Comparison of ENCODE assay signal across 8 mouse cellular contexts in the genomic region with DNA sequence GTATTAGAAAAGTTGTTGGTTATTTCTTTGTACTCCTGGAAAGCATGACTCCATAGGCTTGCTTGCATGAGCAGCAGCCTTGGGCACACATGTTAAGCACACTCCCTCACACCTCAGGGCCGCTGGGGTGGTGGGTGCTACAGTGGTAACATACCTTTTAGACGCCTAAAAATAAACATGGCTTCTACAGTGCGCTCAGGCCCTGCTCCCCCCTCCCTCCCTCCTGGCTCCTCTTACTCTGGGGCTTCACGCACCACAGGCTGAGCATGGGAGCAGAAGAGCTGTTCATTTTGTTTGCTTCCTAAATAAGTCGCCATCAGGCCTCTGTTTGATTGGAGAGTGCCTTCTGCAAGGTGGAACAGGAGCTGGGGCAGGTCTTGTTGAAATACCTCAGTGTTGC. TPM values are rescaled to one million over a fixed set of nuclear protein-coding genes. Genes with fewer than 3 reads are reported as not detected.
DNase-seq lines count a peak whose midpoint lies in the region; ATAC-seq and TF ChIP-seq lines count a peak whose summit lies in the region.

No protein-coding gene starts in this region.

- no peak for ATAC-seq in cerebellum, adult (ENCODE audit: insufficient number of reproducible peaks, low FRiP score, low TSS enrichment)
- ATAC-seq in forebrain, embryonic 14.5 days, result no peak
- ATAC-seq in limb, embryonic 12.5 days (ENCODE audit: insufficient number of reproducible peaks, insufficient read depth, low FRiP score, low TSS enrichment, low read depth), result no peak
- ATAC-seq in neural tube, embryonic 15.5 days (ENCODE audit: low FRiP score), result no peak

- peaks cover 35% of the 10 kb centered on the region for H3K4me1 ChIP-seq in E14TG2a.4 (replicated peaks; ENCODE audit: low read depth, low read length)
- H3K4me1 ChIP-seq in forebrain, embryonic 14.5 days (ENCODE audit: control insufficient read depth, insufficient read depth, low read length), result peaks cover 26% of the 10 kb centered on the region
- peaks cover 29% of the 10 kb centered on the region for H3K4me1 ChIP-seq in limb, embryonic 12.5 days (replicated peaks)
- H3K4me1 ChIP-seq in neural tube, embryonic 15.5 days, result peaks cover 44% of the 10 kb centered on the region

- no peak for TF ChIP-seq CTCF in E14TG2a.4 (conservative IDR thresholded peaks at IDR 0.05; ENCODE audit: low read length)

- peaks cover 37% of the 10 kb centered on the region for H3K9me3 ChIP-seq in E14TG2a.4 (ENCODE audit: low read length)
- H3K9me3 ChIP-seq in forebrain, embryonic 14.5 days (replicated peaks; ENCODE audit: control insufficient read depth, low read length), result no peaks in the 10 kb centered on the region
- H3K9me3 ChIP-seq in limb, embryonic 12.5 days, result no peaks in the 10 kb centered on the region
- H3K9me3 ChIP-seq in neural tube, embryonic 15.5 days (replicated peaks), result no peaks in the 10 kb centered on the region

- peak overlapping the region; percentile 91; the same call in 1 of the 2 replicates for H3K4me3 ChIP-seq in E14TG2a.4 (replicated peaks; ENCODE audit: low read length)
- H3K4me3 ChIP-seq in forebrain, embryonic 14.5 days (ENCODE audit: low read depth, low read length), result peak overlapping the region; percentile 100
- peak overlapping the region; percentile 100 for H3K4me3 ChIP-seq in limb, embryonic 12.5 days (replicated peaks)
- peak overlapping the region; percentile 71 for H3K4me3 ChIP-seq in neural tube, embryonic 15.5 days (replicated peaks)

- H3K27me3 ChIP-seq in E14TG2a.4 (ENCODE audit: insufficient read depth, low read length), result peaks cover 21% of the 10 kb centered on the region
- H3K27me3 ChIP-seq in forebrain, embryonic 14.5 days (replicated peaks; ENCODE audit: control insufficient read depth, insufficient read depth, low read length), result no peaks in the 10 kb centered on the region
- H3K27me3 ChIP-seq in limb, embryonic 12.5 days, result no peaks in the 10 kb centered on the region
- H3K27me3 ChIP-seq in neural tube, embryonic 15.5 days (replicated peaks), result no peaks in the 10 kb centered on the region

- H3K27ac ChIP-seq in forebrain, embryonic 14.5 days (ENCODE audit: low read depth, low read length), result no peak overlapping the region
- H3K27ac ChIP-seq in limb, embryonic 12.5 days, result peak overlapping the region; percentile 100; the same call in 1 of the 2 replicates
- peak overlapping the region; percentile 100 for H3K27ac ChIP-seq in neural tube, embryonic 15.5 days (replicated peaks)

- WGBS in forebrain, embryonic 14.5 days, result 12% methylated on average over 5 of the region's 5 CpGs
- WGBS in limb, embryonic 12.5 days, result 12% methylated on average over 5 of the region's 5 CpGs
- WGBS in neural tube, embryonic 15.5 days, result 12% methylated on average over 5 of the region's 5 CpGs

- H3K36me3 ChIP-seq in E14TG2a.4 (ENCODE audit: insufficient read depth, low read length), result peaks cover 47% of the 10 kb centered on the region
- peaks cover 42% of the 10 kb centered on the region for H3K36me3 ChIP-seq in forebrain, embryonic 14.5 days (ENCODE audit: control insufficient read depth, insufficient read depth, low read length)
- H3K36me3 ChIP-seq in limb, embryonic 12.5 days, result peaks cover 48% of the 10 kb centered on the region
- H3K36me3 ChIP-seq in neural tube, embryonic 15.5 days, result peaks cover 30% of the 10 kb centered on the region

- peak overlapping the region; percentile 100 for H3K9ac ChIP-seq in forebrain, embryonic 14.5 days (ENCODE audit: low read length)
- H3K9ac ChIP-seq in limb, embryonic 12.5 days (replicated peaks), result peak overlapping the region; percentile 100
- H3K9ac ChIP-seq in neural tube, embryonic 15.5 days (replicated peaks), result peak overlapping the region; percentile 90

- DNase-seq in cerebellum, adult 9-10 months, result peak; percentile 60
- DNase-seq in forebrain, embryonic 14.5 days (ENCODE audit: low spot score), result no peak
- DNase-seq in layer of hippocampus, postnatal 25 days (ENCODE audit: extremely low spot score in 1 of 2, low spot score in 1 of 2), result no peak
- DNase-seq in spleen, postnatal 10 days (ENCODE audit: low spot score in 2 of 2), result no peak

- H3K4me2 ChIP-seq in forebrain, embryonic 14.5 days (ENCODE audit: low read length), result peak overlapping the region; percentile 88
- H3K4me2 ChIP-seq in limb, embryonic 12.5 days, result peak overlapping the region; percentile 99
- H3K4me2 ChIP-seq in neural tube, embryonic 15.5 days, result peak overlapping the region; percentile 94

RNA-seq across cellular contexts. Expression of gene Msl1, which starts 2.0 kb away (rescaled TPM):
- polyA plus RNA-seq in forebrain, embryonic 14.5 days (2014; fragmentation: Nextera tagmentation; extraction: Ambion mirVana), result 19.3 and 20.5 TPM in 2 replicates
- polyA plus RNA-seq in limb, embryonic 12.5 days (2016; fragmentation: Nextera tagmentation; extraction: Ambion mirVana), result 32.7 and 35.3 TPM in 2 replicates
- 27.5 and 30.1 TPM in 2 replicates for polyA plus RNA-seq in neural tube, embryonic 15.5 days (2015; fragmentation: Nextera tagmentation; extraction: Ambion mirVana)
- 100 to 1,000 TPM; 170 to 176 TPM for total RNA-seq in layer of hippocampus, postnatal 25 days (2021)

RNA-seq across cellular contexts. Expression of gene Casc3, which starts 7.4 kb away (rescaled TPM):
- polyA plus RNA-seq in forebrain, embryonic 14.5 days (2014; fragmentation: Nextera tagmentation; extraction: Ambion mirVana), result 41.0 and 45.0 TPM in 2 replicates
- 48.1 and 54.1 TPM in 2 replicates for polyA plus RNA-seq in limb, embryonic 12.5 days (2016; fragmentation: Nextera tagmentation; extraction: Ambion mirVana)
- 44.3 and 46.8 TPM in 2 replicates for polyA plus RNA-seq in neural tube, embryonic 15.5 days (2015; fragmentation: Nextera tagmentation; extraction: Ambion mirVana)
- 10 to 100 TPM; 53.3 to 60.6 TPM for total RNA-seq in layer of hippocampus, postnatal 25 days (2021)

RNA-seq across cellular contexts. Expression of gene Nr1d1, which starts 22.2 kb away (rescaled TPM):
- polyA plus RNA-seq in forebrain, embryonic 14.5 days (2014; fragmentation: Nextera tagmentation; extraction: Ambion mirVana), result 2.2 and 3.1 TPM in 2 replicates
- 0.79 and 1.0 TPM in 2 replicates for polyA plus RNA-seq in limb, embryonic 12.5 days (2016; fragmentation: Nextera tagmentation; extraction: Ambion mirVana)
- 3.8 and 4.0 TPM in 2 replicates for polyA plus RNA-seq in neural tube, embryonic 15.5 days (2015; fragmentation: Nextera tagmentation; extraction: Ambion mirVana)
- total RNA-seq in layer of hippocampus, postnatal 25 days (2021), result 10 to 100 TPM; 78.1 to 92.2 TPM

RNA-seq across cellular contexts. Expression of gene Rapgefl1, which starts 39.3 kb away (rescaled TPM):
- 3.0 and 4.5 TPM in 2 replicates for polyA plus RNA-seq in forebrain, embryonic 14.5 days (2014; fragmentation: Nextera tagmentation; extraction: Ambion mirVana)
- polyA plus RNA-seq in limb, embryonic 12.5 days (2016; fragmentation: Nextera tagmentation; extraction: Ambion mirVana), result 2.5 and 3.3 TPM in 2 replicates
- 12.5 and 13.7 TPM in 2 replicates for polyA plus RNA-seq in neural tube, embryonic 15.5 days (2015; fragmentation: Nextera tagmentation; extraction: Ambion mirVana)
- total RNA-seq in layer of hippocampus, postnatal 25 days (2021), result 100 to 1,000 TPM; 185 to 222 TPM

RNA-seq across cellular contexts. Expression of gene Thra, which starts 56.9 kb away (rescaled TPM):
- 164 and 199 TPM in 2 replicates for polyA plus RNA-seq in forebrain, embryonic 14.5 days (2014; fragmentation: Nextera tagmentation; extraction: Ambion mirVana)
- polyA plus RNA-seq in limb, embryonic 12.5 days (2016; fragmentation: Nextera tagmentation; extraction: Ambion mirVana), result 22.3 and 24.9 TPM in 2 replicates
- polyA plus RNA-seq in neural tube, embryonic 15.5 days (2015; fragmentation: Nextera tagmentation; extraction: Ambion mirVana), result 104 and 125 TPM in 2 replicates
- total RNA-seq in layer of hippocampus, postnatal 25 days (2021), result 1,000 to 10,000 TPM; 1,027 to 1,094 TPM
